Mouse (Mus musculus) retina, postnatal 1 day (tissue): Measurements from ENCODE around the gene Rbm42.
A peak's percentile ranks its signal among the peaks of the same experiment; 100 is the strongest.

ENCODE experiments used
- DNase-seq: peaks from one replicate; pipeline ENCODE4 v3.0.0-alpha.2; 2012

Rbm42 gene

DNA sequence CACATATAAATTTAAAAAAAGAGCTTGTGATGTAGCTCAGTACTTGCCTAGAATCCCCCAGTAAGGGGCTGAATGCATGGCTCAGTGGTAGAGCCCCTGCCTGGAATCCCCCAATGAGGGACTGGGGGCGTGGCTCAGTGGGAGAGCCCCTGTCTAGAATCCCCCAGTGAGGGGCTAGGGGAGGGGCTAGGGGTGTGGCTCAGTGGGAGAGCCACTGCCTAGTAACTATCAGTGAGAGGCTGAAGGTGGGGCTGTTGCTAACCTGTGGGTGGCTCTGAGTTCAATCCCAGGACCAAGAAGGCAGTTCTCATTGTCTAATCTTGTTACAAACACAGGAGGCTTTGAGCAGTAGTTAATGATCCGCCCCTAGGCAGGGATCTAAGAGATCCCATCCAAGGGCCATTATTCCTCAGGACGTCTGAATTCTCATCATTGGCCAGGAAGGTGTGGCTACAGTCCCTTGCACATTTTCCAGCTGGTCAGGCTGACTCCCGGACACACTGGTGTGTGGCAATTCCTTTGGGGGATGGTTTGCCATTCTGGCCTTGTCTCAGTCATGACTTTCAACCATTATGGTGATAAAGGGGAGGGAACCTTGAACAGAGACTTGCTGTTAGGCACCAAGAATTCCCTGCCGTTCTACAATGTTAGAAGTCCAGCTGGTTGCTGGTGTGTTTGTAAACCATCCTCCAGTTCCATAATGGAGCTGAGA, 34.9 kb downstream of the Rbm42 start:
- DNase-seq = no peak

DNA sequence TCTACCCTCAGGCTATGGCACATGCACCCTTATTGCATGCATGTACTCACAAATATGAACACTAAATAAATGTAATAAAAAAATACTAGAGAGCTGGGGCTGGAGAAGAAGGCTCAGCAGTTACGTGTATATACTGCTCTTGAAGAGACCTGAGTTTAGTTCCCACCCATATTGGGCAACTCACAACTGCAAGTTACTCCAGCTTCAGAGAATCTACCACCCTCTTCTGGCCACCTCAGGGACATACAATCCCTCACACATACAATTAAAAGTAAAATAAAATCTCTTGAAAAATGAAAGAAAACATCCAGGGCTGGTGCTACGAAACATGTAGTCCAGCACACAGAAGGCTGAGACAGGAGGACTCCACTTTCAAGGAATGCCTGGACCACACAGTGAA, 35.7 kb downstream of the Rbm42 start:
- no peak for DNase-seq

- DNase-seq = peak; percentile 72
These were observed 36.5 kb downstream of the Rbm42 start for GRCm38 (mm10) chr7:30613529-30614112.

DNA sequence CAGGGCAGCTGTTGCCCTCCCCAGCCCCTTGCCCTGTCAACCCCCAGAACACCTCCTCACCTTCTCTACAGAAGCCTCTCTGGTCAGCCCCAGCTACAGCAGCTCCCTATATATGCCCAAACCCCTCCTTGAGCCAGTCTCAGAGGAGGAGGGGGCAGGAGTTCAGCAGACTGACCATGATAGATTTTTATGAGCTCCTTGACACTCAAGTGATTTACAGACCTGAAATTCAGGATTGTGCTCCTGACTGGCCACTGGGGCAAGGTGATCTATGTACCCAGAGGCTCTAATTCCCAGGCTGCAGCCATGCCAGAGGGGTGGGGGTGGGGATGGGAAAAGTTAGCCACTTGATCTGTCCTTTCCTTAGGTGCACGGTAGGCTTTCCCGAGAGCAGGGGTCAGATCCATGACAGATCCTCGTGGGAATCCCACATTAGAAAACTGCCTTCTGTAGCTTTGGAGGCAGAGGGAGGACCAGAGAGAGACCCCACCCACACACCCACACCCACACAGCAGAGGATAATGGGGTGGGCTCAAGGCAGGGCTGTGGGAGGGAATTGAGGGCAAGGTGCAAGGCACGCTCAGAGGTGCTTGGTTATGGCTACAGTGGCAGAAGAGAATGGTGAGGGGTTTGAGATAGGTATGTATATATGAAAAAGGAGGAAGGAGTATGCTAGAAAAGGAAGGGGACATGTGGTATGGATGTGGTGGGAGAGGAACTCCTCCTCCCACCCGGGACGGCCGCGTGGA, 37.3 kb downstream of the Rbm42 start, which contains the start of gene Upk1a:
TSS of gene Upk1a (minus strand) at position 194 of the 749 bp plus-strand sequence.
- DNase-seq = no peak

- no peak for DNase-seq
These were observed 40.1 kb downstream of the Rbm42 start for GRCm38 (mm10) chr7:30610043-30610442.

DNA sequence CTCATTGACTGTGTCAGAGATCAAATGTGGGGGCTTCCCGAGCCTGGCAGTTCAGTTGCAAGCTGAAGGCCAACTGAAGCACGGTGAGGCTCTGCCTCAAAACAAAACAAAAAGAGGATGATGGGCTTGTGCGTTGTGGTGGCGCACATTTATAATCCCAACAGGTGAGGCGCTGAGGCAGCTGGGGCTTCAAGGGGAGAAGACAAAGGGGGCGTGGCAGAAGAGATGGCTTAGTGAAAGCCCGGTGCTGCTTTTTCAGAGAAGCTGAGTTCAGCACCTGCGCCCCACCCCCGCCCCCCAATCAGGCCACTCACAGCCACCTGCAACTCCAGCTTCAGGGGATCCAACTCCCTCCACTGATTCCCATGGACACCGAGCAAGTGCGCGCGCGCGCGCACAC, 41.6 kb downstream of the Rbm42 start:
- DNase-seq = no peak

DNA sequence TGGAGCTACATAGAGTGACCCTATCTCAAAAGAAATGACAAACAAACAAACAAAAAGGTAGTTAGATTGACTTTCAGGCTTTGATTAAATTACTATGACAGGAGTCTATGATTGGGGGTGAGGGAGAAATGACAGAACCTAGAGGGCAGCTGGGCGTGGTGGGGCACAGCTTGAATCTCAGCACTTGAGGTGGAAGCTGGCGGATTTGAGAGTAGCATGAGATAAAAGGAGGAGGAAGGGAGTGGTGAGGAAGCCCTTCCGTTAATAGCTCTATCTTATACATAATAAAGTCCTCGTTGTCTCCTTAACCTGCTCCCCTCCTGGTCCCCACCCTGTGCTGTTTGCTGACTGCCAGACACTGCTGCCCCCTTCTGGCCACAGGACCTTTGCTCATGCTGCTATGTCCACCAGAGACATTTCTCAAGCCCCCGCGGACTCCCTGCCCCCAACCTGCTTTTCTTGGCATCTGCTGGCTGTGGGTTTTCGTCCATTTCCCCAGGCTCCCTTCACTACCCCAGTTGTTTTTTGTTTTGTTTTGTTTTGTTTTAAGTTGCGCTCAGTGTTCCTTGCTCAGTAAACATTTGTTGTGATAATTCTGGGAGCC, 42.3 kb downstream of the Rbm42 start:
- DNase-seq = peak; percentile 75

DNA sequence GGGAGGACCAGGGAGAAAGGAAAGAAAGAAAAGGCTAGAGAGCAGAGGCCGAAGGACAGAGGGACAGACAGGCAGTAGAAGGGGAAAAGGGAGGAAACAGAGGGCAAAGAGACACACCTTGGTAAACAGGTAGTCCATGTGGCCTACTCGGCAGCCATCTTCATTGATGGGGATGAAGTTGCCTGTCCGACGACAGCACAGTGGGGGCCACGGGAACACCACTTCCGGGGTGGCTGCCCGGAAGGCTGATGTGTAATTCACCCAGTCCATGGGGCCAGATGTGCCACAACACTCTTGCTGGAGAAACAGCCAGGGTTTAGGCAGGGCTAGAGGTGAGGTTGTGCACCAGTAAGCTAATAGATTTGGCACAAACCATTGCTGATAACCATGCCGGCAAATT, 45.2 kb downstream of the Rbm42 start:
- DNase-seq = no peak

DNA sequence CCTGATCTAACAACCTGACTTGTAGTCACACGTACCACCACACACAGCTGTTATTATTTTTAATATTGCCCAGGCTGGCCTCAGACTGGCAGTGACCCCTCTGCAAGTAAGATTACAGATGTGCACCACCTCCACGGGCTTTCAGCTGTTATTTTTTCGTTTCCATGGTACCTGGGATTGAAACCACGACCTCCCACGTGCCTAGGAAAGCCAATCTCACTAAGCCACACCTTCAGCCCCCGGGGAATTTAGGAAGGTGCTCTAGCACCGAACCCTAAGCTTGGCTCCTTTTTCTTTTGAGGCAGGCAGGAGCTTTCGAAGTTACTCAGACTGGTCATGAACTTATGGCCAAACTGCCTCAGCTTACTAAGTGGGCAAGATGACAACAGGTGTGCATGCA, 45.7 kb downstream of the Rbm42 start:
- DNase-seq = no peak

DNA sequence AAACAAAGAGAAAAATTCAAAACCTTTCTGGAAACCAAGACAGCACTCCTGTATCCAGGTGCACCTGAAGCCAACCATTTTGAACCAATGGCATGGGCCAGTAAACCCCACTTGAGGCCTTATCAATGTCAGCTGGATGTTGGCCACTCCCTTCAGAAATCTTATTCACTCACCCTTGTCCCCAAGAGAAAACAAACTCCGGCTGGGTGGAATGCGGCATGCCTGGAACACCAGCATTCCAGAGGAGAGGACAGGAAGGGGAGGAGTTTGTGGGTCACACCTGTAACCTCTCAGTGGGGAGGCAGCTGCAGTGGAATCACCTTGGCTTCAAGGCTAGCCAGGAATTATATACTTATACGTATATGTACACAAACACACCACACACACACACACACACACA, 47.5 kb downstream of the Rbm42 start:
- no peak for DNase-seq

- no peak for DNase-seq
These were observed 49.5 kb downstream of the Rbm42 start for GRCm38 (mm10) chr7:30600651-30601050.

DNA sequence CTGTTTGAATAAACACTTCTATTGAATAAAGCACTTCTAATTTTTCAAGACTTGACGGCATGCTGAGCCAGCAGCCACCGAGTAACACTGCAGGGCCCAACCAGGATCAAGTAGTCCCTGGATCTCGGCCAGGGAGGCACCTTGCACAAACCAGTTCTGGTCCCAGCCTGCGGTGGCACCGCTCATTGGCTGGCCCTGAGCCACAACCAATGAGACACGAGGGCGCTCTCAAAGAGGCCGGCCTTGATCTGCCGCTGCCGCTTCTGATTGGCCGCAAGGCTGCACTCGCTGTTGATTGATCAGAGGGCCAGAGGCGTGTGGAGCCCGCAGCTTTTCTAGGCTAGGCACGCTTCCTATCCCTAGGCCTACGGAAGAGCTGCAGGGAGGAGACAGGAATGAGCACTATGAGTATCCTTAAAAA, 50.2 kb downstream of the Rbm42 start:
- DNase-seq = peak; percentile 96

DNA sequence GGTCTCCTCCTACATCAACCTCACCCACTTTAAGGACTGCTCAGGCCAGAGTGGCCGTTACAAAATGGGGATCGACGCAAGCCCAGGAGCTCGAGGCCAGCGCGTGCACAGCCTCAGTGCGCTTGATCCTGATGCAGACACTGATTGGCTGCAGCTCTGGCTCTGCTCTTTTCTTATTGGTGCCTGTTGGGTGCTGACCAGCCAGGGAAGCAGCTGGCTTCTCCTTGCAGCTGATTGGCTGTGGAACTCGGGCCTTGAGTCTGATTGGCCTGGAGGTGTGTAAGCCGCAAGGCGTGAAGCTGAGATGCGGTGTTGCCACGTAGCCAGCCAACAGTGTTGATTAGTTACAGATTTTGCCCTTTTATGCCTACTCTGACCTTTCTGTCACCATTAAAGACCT, 51.3 kb downstream of the Rbm42 start, which contains the start of gene Zbtb32:
TSS of gene Zbtb32 (minus strand) at position 124 of the 400 bp plus-strand sequence.
- no peak for DNase-seq

- DNase-seq = no peak
These were observed 53.3 kb downstream of the Rbm42 start for GRCm38 (mm10) chr7:30596811-30597210.

DNA sequence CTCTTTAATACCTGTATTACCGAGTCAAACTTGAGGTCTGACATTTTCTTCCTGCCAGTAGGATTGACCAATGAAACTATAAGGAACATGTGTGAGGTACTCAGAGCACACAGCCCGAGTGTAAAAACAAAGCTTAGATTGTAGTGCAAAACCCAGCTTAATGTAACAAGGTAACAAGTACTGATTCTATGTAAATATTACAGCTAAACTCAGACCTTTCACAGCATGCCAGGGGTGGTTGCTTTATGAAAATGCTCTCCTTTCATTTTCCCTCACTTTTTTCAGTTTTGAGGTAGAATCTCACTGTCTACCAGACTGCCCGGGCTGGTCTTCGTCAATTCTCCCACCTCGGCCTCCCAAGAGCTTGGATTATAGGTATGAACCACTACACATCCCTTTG, 54.0 kb downstream of the Rbm42 start:
- DNase-seq = no peak

GRCm38 (mm10) chr7:30594510-30595024, 55.5 kb downstream of the Rbm42 start:
- no peak for DNase-seq

GRCm38 (mm10) chr7:30593579-30594509, 56.3 kb downstream of the Rbm42 start:
- no peak for DNase-seq

GRCm38 (mm10) chr7:30592772-30593423, 57.2 kb downstream of the Rbm42 start:
- DNase-seq = no peak

- peak; percentile 53 for DNase-seq
These were observed 58.5 kb downstream of the Rbm42 start for GRCm38 (mm10) chr7:30591605-30591951.
